ENCODE assay signal across 25 mouse cellular contexts in genomic region chr8:54100058-54100457, GRCm38 (mm10). TPM values are rescaled to one million over a fixed set of nuclear protein-coding genes. Genes with fewer than 3 reads are reported as not detected.
A peak's percentile ranks its signal among the peaks of the same experiment; 100 is the strongest.
DNase-seq lines count a peak whose midpoint lies in the region; ATAC-seq and TF ChIP-seq lines count a peak whose summit lies in the region.
"Had no signal": no experiment of that assay in that cellular context is flagged by ENCODE, and none has a peak within 500 bp of the region (broad histone marks: within the 10 kb centered on the region; RNA-seq: fewer than 3 reads in every experiment).

No protein-coding gene starts in this region.

- ATAC-seq in heart, embryonic 14.5 days (ENCODE audit: insufficient number of reproducible peaks, insufficient read depth, low FRiP score, low read depth) = 0 out of 2 replicates have a peak, but pooled peaks have one; percentile 31
- peak; percentile 44; the same call in 1 of the 2 replicates for ATAC-seq in lung, embryonic 14.5 days (ENCODE audit: insufficient read depth)
- ATAC-seq: forebrain, embryonic 16.5 days; hindbrain, postnatal 0 days; intestine, embryonic 15.5 days had no signal

- DNase-seq in heart, postnatal 10 days = no peak
- peak; percentile 56 for DNase-seq in lung, embryonic 14.5 days
- DNase-seq in lung, postnatal 4 days = no peak
- peak; percentile 7 for DNase-seq in brain, embryonic 14.5 days (ENCODE audit: low read depth)
- peak; percentile 59 for DNase-seq in forelimb bud, embryonic 11.5 days (ENCODE audit: low read depth, low spot score)
- DNase-seq: adrenal gland, postnatal 25 days; B cell, adult 2 months; cerebellum, adult 18-20 months; cerebellum, postnatal 10 days; gastrocnemius, postnatal 10 days; kidney, adult 2 months; kidney, postnatal 10 days; layer of hippocampus, postnatal 36 days; right cerebral cortex, postnatal 25 days had no signal

- peak overlapping the region; percentile 2; the same call in 1 of the 2 replicates for H3K9ac ChIP-seq in heart, embryonic 14.5 days (ENCODE audit: low read length)
- no peak overlapping the region for H3K9ac ChIP-seq in lung, embryonic 14.5 days
- H3K9ac ChIP-seq: embryonic facial prominence, embryonic 13.5 days; hindbrain, embryonic 12.5 days; intestine, embryonic 15.5 days; midbrain, embryonic 12.5 days; neural tube, embryonic 13.5 days; stomach, embryonic 15.5 days had no signal

- TF ChIP-seq POLR2A in brain, embryonic 14.5 days (IDR thresholded peaks at IDR 0.05; ENCODE audit: borderline replicate concordance, extremely low read depth, insufficient read depth, insufficient read length, poor library complexity, severe bottlenecking) = no peak

- no peaks in the 10 kb centered on the region for H3K36me3 ChIP-seq in heart, embryonic 14.5 days (ENCODE audit: control insufficient read depth, insufficient read depth, low read length)
- H3K36me3 ChIP-seq in lung, embryonic 14.5 days (ENCODE audit: insufficient read depth) = no peaks in the 10 kb centered on the region
- H3K36me3 ChIP-seq: embryonic facial prominence, embryonic 13.5 days; hindbrain, embryonic 12.5 days; intestine, embryonic 15.5 days; midbrain, embryonic 12.5 days; neural tube, embryonic 13.5 days; stomach, embryonic 15.5 days had no signal

- H3K4me1 ChIP-seq in heart, embryonic 14.5 days (ENCODE audit: control insufficient read depth in 2 of 2, insufficient read depth in 2 of 2, low read length in 2 of 2) = peaks cover 0 to 14% of the 10 kb centered on the region in 2 experiments; a peak in 2 of 4 replicates
- no peaks in the 10 kb centered on the region for H3K4me1 ChIP-seq in lung, embryonic 14.5 days (ENCODE audit: insufficient read depth)
- H3K4me1 ChIP-seq: embryonic facial prominence, embryonic 13.5 days; hindbrain, embryonic 12.5 days; intestine, embryonic 15.5 days; midbrain, embryonic 12.5 days; stomach, embryonic 15.5 days had no signal

- 0 out of 4 replicates have a peak overlapping the region, but pooled peaks of 1 of the 2 experiments have one; percentile 21 for H3K27ac ChIP-seq in heart, embryonic 14.5 days (replicated peaks in 1 of 2; ENCODE audit: control insufficient read depth in 1 of 2, insufficient read depth in 1 of 2, low read depth in 2 of 2, low read length in 2 of 2)
- H3K27ac ChIP-seq in lung, embryonic 14.5 days (ENCODE audit: low read depth) = no peak overlapping the region
- H3K27ac ChIP-seq: embryonic facial prominence, embryonic 13.5 days; hindbrain, embryonic 12.5 days; hindbrain, postnatal 0 days; intestine, embryonic 15.5 days; midbrain, embryonic 12.5 days; neural tube, embryonic 13.5 days; stomach, embryonic 15.5 days had no signal

- 13% methylated on average over 6 of the region's 6 CpGs for WGBS in heart, embryonic 14.5 days
- WGBS in lung, embryonic 14.5 days = 25% methylated on average over 6 of the region's 6 CpGs

- H3K27me3 ChIP-seq in heart, embryonic 14.5 days (ENCODE audit: control insufficient read depth, insufficient read depth, low read length) = no peaks in the 10 kb centered on the region
- H3K27me3 ChIP-seq in lung, embryonic 14.5 days (ENCODE audit: insufficient read depth, low read length) = no peaks in the 10 kb centered on the region
- H3K27me3 ChIP-seq: embryonic facial prominence, embryonic 13.5 days; hindbrain, embryonic 12.5 days; intestine, embryonic 15.5 days; midbrain, embryonic 12.5 days; neural tube, embryonic 13.5 days; stomach, embryonic 15.5 days had no signal

- no peak for TF ChIP-seq CTCF in lung, embryonic 14.5 days (IDR thresholded peaks at IDR 0.05; ENCODE audit: low read depth)
- TF ChIP-seq CTCF in brain, embryonic 14.5 days (IDR thresholded peaks at IDR 0.05; ENCODE audit: borderline replicate concordance, extremely low read depth, insufficient read depth, insufficient read length) = no peak

- H3K9me3 ChIP-seq in heart, embryonic 14.5 days (ENCODE audit: control insufficient read depth, low read length) = no peaks in the 10 kb centered on the region
- no peaks in the 10 kb centered on the region for H3K9me3 ChIP-seq in lung, embryonic 14.5 days (ENCODE audit: low read depth, low read length)
- H3K9me3 ChIP-seq: embryonic facial prominence, embryonic 13.5 days; hindbrain, embryonic 12.5 days; intestine, embryonic 15.5 days; midbrain, embryonic 12.5 days; neural tube, embryonic 13.5 days; stomach, embryonic 15.5 days had no signal

- no peak overlapping the region for H3K4me3 ChIP-seq in heart, embryonic 14.5 days (ENCODE audit: control insufficient read depth in 1 of 2, insufficient read depth in 1 of 2, low read depth in 1 of 2, low read length in 2 of 2)
- no peak overlapping the region for H3K4me3 ChIP-seq in lung, embryonic 14.5 days (ENCODE audit: low read depth, low read length)
- H3K4me3 ChIP-seq: embryonic facial prominence, embryonic 13.5 days; erythroblast, embryonic 14.5 days; hindbrain, embryonic 12.5 days; intestine, embryonic 15.5 days; midbrain, embryonic 12.5 days; neural tube, embryonic 13.5 days; stomach, embryonic 15.5 days had no signal

- H3K4me2 ChIP-seq in heart, embryonic 14.5 days (ENCODE audit: low read length) = peak overlapping the region; percentile 31
- no peak overlapping the region for H3K4me2 ChIP-seq in lung, embryonic 14.5 days
- H3K4me2 ChIP-seq: embryonic facial prominence, embryonic 13.5 days; hindbrain, embryonic 12.5 days; intestine, embryonic 15.5 days; liver, embryonic 11.5 days; midbrain, embryonic 12.5 days; neural tube, embryonic 13.5 days; stomach, embryonic 15.5 days had no signal

- intact Hi-C loops in heart, postnatal 10 days (cut with DNase I) = no loop called here

RNA-seq across cellular contexts. Expression of gene Vegfc, which starts 22.7 kb away (rescaled TPM):
- polyA plus RNA-seq in heart, embryonic 14.5 days (2014; fragmentation: Nextera tagmentation; extraction: Ambion mirVana) = 20.2 and 20.4 TPM in 2 replicates
- total RNA-seq in heart, postnatal 10 days (2021) = 10 to 100 TPM; 11.9 to 13.1 TPM
- 14.5 and 14.8 TPM in 2 replicates for polyA plus RNA-seq in lung, embryonic 14.5 days (2014; fragmentation: Nextera tagmentation; extraction: Ambion mirVana)
- 3.7 and 5.7 TPM in 2 replicates for polyA plus RNA-seq in brain, embryonic 14.5 days (2012; rRNA removed)
- polyA plus RNA-seq: erythroblast, embryonic 14.5 days had no signal

Comparison
In these comparisons a context has a peak if more than half of its experiments do, and no peak if none do; other contexts are left out.
1. DNase-seq: peak in lung, embryonic 14.5 days (single experiment), brain, embryonic 14.5 days (single experiment) and forelimb bud, embryonic 11.5 days (single experiment); none in heart, postnatal 10 days (0 of 2) and lung, postnatal 4 days (0 of 2).